Mouse (Mus musculus): ENCODE results near the gene Klk1b4.

Klk1b4 gene

GRCm38 (mm10) chr7:44253023-44253616, 45.9 kb downstream of the Klk1b4 start:
- DNase-seq (ENCODE audit: low spot score in 2 of 2), result no peak

GRCm38 (mm10) chr7:44254930-44255329, 47.7 kb downstream of the Klk1b4 start:
- DNase-seq (ENCODE audit: low spot score in 2 of 2), result no peak

GRCm38 (mm10) chr7:44257278-44257677, 50.0 kb downstream of the Klk1b4 start, which contains the start of gene Acp4:
TSS of gene Acp4 (minus strand) at chr7:44257378.
- DNase-seq (ENCODE audit: low spot score in 2 of 2), result no peak

GRCm38 (mm10) chr7:44260410-44260809, 53.2 kb downstream of the Klk1b4 start:
- no peak for DNase-seq (ENCODE audit: low spot score in 2 of 2)

- DNase-seq (ENCODE audit: low spot score in 2 of 2), result no peak
Measured at GRCm38 (mm10) chr7:44261147-44261546, 53.9 kb downstream of the Klk1b4 start, which contains the start of gene Gm15517. TSS of gene Gm15517 (plus strand) at chr7:44261447.

Measured in right cerebral cortex, adult 2 months (tissue).